Mouse (Mus musculus): ENCODE results near the gene Npepl1. TPM values are rescaled to one million over a fixed set of nuclear protein-coding genes. Genes with fewer than 3 reads are reported as not detected.

Npepl1 gene
- polyA plus RNA-seq (2012; fragmentation: generic; extraction: Trizol): 50.6 TPM
- long read RNA-seq, experiment 1, transcript Npepl1-201 (12 exons, 2,467 nt): major isoform, 20 of 28 reads
- long read RNA-seq, experiment 1, partial matches to known transcripts: 8 of 28 reads
- long read RNA-seq, experiment 1, other reads (novel, unspliced or antisense): 0 of 28 reads
- long read RNA-seq, experiment 2, transcript Npepl1-201 (12 exons, 2,467 nt): major isoform, 146 of 181 reads
- long read RNA-seq, experiment 2, partial matches to known transcripts: 12 of 181 reads
- long read RNA-seq, experiment 2, other reads (novel, unspliced or antisense): 23 of 181 reads

GRCm38 (mm10) chr2:174109991-174110782, at the start of gene Npepl1:
Gene Npepl1, plus strand, starts transcription at chr2:174110349.
- Histone ChIP-seq H3K4me3 (ENCODE audit: insufficient read depth, poor library complexity, severe bottlenecking) (peak within 1 kb of the TSS; percentile 37), H3K27me3 (ENCODE audit: control insufficient read depth, insufficient read depth, insufficient read length) (no peaks in the 10 kb centered on the region), H3K79me3 (ENCODE audit: low read depth) (peaks cover 2% of the 10 kb centered on the region), H3K79me2 (ENCODE audit: control insufficient read depth, insufficient read depth) (no peaks in the 10 kb centered on the region), H3K36me3 (ENCODE audit: control insufficient read depth, insufficient read depth) (peaks cover 10% of the 10 kb centered on the region), H3ac (ENCODE audit: control insufficient read depth, insufficient read length, low read depth) (peak within 1 kb of the TSS; percentile 74)
- TF ChIP-seq MAX (IDR thresholded peaks at IDR 0.05): peak; percentile 58
- TF ChIP-seq CTCF (IDR thresholded peaks at IDR 0.05; ENCODE audit: control insufficient read depth, insufficient read depth, insufficient read length): peak; percentile 73
- no peak for TF ChIP-seq FOSL1 (IDR thresholded peaks at IDR 0.05; ENCODE audit: insufficient read depth, low read length, poor library complexity, severe bottlenecking)

DNA sequence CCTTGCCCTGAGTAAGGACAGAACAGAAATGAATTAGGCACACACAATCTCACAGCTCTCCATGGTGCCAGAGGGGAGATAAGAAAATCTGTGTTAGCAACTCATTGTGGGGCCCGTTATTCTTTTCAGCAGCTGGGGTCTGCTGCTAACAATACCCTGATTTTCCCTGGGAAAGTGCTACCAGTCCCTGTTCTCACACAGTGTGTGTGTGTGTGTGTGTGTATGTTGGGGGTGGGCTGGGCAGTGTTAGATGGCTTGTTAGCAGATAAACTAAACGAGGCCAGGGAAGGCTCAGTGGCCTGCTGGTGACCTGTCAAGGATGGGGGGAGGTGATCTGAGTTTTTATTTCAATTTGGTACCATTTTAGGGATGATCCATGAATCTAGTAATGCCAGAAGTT, 48.9 kb upstream of the Npepl1 start:
- Histone ChIP-seq H3K4me3 (ENCODE audit: insufficient read depth, poor library complexity, severe bottlenecking) (no peak overlapping the region), H3ac (ENCODE audit: control insufficient read depth, insufficient read length, low read depth) (no peak overlapping the region), H3K27me3 (ENCODE audit: control insufficient read depth, insufficient read depth, insufficient read length) (no peaks in the 10 kb centered on the region), H3K36me3 (ENCODE audit: control insufficient read depth, insufficient read depth) (no peaks in the 10 kb centered on the region), H3K79me2 (ENCODE audit: control insufficient read depth, insufficient read depth) (no peaks in the 10 kb centered on the region), H3K79me3 (ENCODE audit: low read depth) (no peaks in the 10 kb centered on the region)
- TF ChIP-seq USF1 (IDR thresholded peaks at IDR 0.05; ENCODE audit: low read depth): no peak

DNA sequence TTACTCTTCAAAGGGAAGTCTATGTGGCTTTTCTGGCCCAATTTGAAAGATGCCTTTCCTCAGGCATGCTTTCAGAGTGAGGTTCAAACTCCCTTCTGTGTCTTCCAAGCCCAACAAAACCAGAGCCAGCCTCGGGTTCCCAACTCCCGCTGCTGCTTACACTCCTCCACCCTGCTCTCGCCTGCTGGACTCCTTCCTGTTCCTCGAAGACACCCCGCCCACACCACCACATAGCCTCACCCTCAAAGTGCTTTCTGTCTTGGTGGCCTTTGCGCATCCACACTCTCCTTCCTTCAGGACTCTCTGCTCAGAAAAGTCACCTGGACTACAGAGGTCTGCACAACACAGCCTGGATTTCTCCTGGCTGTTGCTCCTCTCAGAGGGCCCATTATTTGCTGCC, 47.1 kb upstream of the Npepl1 start:
- Histone ChIP-seq H3K79me2 (ENCODE audit: control insufficient read depth, insufficient read depth) (no peaks in the 10 kb centered on the region), H3ac (ENCODE audit: control insufficient read depth, insufficient read length, low read depth) (no peak overlapping the region), H3K79me3 (ENCODE audit: low read depth) (no peaks in the 10 kb centered on the region), H3K27me3 (ENCODE audit: control insufficient read depth, insufficient read depth, insufficient read length) (no peaks in the 10 kb centered on the region), H3K36me3 (ENCODE audit: control insufficient read depth, insufficient read depth) (no peaks in the 10 kb centered on the region), H3K4me3 (ENCODE audit: insufficient read depth, poor library complexity, severe bottlenecking) (no peak overlapping the region)
- no peak for TF ChIP-seq MYOG (IDR thresholded peaks at IDR 0.05; ENCODE audit: control insufficient read depth, extremely low read depth, insufficient read length)
- no peak for TF ChIP-seq USF1 (IDR thresholded peaks at IDR 0.05; ENCODE audit: low read depth)
- TF ChIP-seq FOSL1 (IDR thresholded peaks at IDR 0.05; ENCODE audit: insufficient read depth, low read length, poor library complexity, severe bottlenecking): no peak
- no peak for TF ChIP-seq MAX (IDR thresholded peaks at IDR 0.05)
- no peak for TF ChIP-seq MYOD1 (IDR thresholded peaks at IDR 0.05; ENCODE audit: control insufficient read depth, insufficient read length, low read depth)
- no peak for TF ChIP-seq CTCF (IDR thresholded peaks at IDR 0.05; ENCODE audit: control insufficient read depth, insufficient read depth, insufficient read length)
- TF ChIP-seq CEBPB (IDR thresholded peaks at IDR 0.05; ENCODE audit: low read depth): no peak

- H3K79me3 ChIP-seq (ENCODE audit: low read depth): no peaks in the 10 kb centered on the region
- H3K79me2 ChIP-seq (ENCODE audit: control insufficient read depth, insufficient read depth): no peaks in the 10 kb centered on the region
- H3K4me3 ChIP-seq (ENCODE audit: insufficient read depth, poor library complexity, severe bottlenecking): no peak overlapping the region
- no peaks in the 10 kb centered on the region for H3K27me3 ChIP-seq (ENCODE audit: control insufficient read depth, insufficient read depth, insufficient read length)
- H3ac ChIP-seq (ENCODE audit: control insufficient read depth, insufficient read length, low read depth): no peak overlapping the region
- no peaks in the 10 kb centered on the region for H3K36me3 ChIP-seq (ENCODE audit: control insufficient read depth, insufficient read depth)
- TF ChIP-seq FOSL1 (IDR thresholded peaks at IDR 0.05; ENCODE audit: insufficient read depth, low read length, poor library complexity, severe bottlenecking) (no peak), MYOD1 (IDR thresholded peaks at IDR 0.05; ENCODE audit: control insufficient read depth, insufficient read length, low read depth) (no peak), MYOG (IDR thresholded peaks at IDR 0.05; ENCODE audit: control insufficient read depth, extremely low read depth, insufficient read length) (no peak), CTCF (IDR thresholded peaks at IDR 0.05; ENCODE audit: control insufficient read depth, insufficient read depth, insufficient read length) (no peak), MAX (IDR thresholded peaks at IDR 0.05) (no peak), CEBPB (IDR thresholded peaks at IDR 0.05; ENCODE audit: low read depth) (no peak), USF1 (IDR thresholded peaks at IDR 0.05; ENCODE audit: low read depth) (no peak)
Observed at GRCm38 (mm10) chr2:174063527-174064211, 46.5 kb upstream of the Npepl1 start.

- no peaks in the 10 kb centered on the region for H3K79me3 ChIP-seq (ENCODE audit: low read depth)
- H3K4me3 ChIP-seq (ENCODE audit: insufficient read depth, poor library complexity, severe bottlenecking): no peak overlapping the region
- no peak overlapping the region for H3ac ChIP-seq (ENCODE audit: control insufficient read depth, insufficient read length, low read depth)
- no peaks in the 10 kb centered on the region for H3K79me2 ChIP-seq (ENCODE audit: control insufficient read depth, insufficient read depth)
- H3K27me3 ChIP-seq (ENCODE audit: control insufficient read depth, insufficient read depth, insufficient read length): no peaks in the 10 kb centered on the region
- TF ChIP-seq MAX (IDR thresholded peaks at IDR 0.05): no peak
- no peak for TF ChIP-seq CTCF (IDR thresholded peaks at IDR 0.05; ENCODE audit: control insufficient read depth, insufficient read depth, insufficient read length)
- no peak for TF ChIP-seq CEBPB (IDR thresholded peaks at IDR 0.05; ENCODE audit: low read depth)
- TF ChIP-seq USF1 (IDR thresholded peaks at IDR 0.05; ENCODE audit: low read depth): no peak
- TF ChIP-seq FOSL1 (IDR thresholded peaks at IDR 0.05; ENCODE audit: insufficient read depth, low read length, poor library complexity, severe bottlenecking): no peak
- no peak for TF ChIP-seq MYOG (IDR thresholded peaks at IDR 0.05; ENCODE audit: control insufficient read depth, extremely low read depth, insufficient read length)
- no peak for TF ChIP-seq MYOD1 (IDR thresholded peaks at IDR 0.05; ENCODE audit: control insufficient read depth, insufficient read length, low read depth)
- no peaks in the 10 kb centered on the region for H3K36me3 ChIP-seq (ENCODE audit: control insufficient read depth, insufficient read depth)
Observed at GRCm38 (mm10) chr2:174067793-174068419, 42.2 kb upstream of the Npepl1 start.
